Mouse (Mus musculus) limb, embryonic 12.5 days (tissue): ENCODE measurements at regions not wholly inside any gene's neighbourhood (a gene's known extent, or its start where the extent isn't known, plus 50 kb on each side); places are given as distances from the start of the nearest gene placed in this dataset.

ENCODE experiments used
- ATAC-seq: fragments of 200-750 bp; cut with Nextera tagmentation; 2 replicates; pipeline ENCODE4 v1.8.0; 2017; ENCODE audit warnings: low read depth, moderate TSS enrichment; ENCODE audit not compliant: insufficient number of reproducible peaks, insufficient read depth, low FRiP score, low TSS enrichment
- H3K27ac ChIP-seq: fragments of 300-500 bp; sonication (generic); 2 replicates; pipeline ENCODE4 v1.5.1; 2016; ENCODE audit warnings: mild to moderate bottlenecking, moderate library complexity
- H3K27me3 ChIP-seq: fragments of 300-500 bp; sonication (generic); 2 replicates; pipeline ENCODE4 v1.6.1; 2016; ENCODE audit warnings: mild to moderate bottlenecking, moderate library complexity
- H3K36me3 ChIP-seq: fragments of 300-500 bp; sonication (generic); 2 replicates; pipeline ENCODE4 v1.6.1; 2016; ENCODE audit warnings: mild to moderate bottlenecking, moderate library complexity
- H3K4me1 ChIP-seq: fragments of 300-500 bp; sonication (generic); replicated peaks from 2 replicates; pipeline ENCODE4 v1.6.1; 2016
- H3K4me2 ChIP-seq: fragments of 300-500 bp; sonication (generic); 2 replicates; pipeline ENCODE4 v1.6.1; 2016; ENCODE audit warnings: mild to moderate bottlenecking, moderate library complexity
- H3K4me3 ChIP-seq: fragments of 300-500 bp; sonication (generic); replicated peaks from 2 replicates; pipeline ENCODE4 v1.5.1; 2016; ENCODE audit warnings: mild to moderate bottlenecking
- H3K9ac ChIP-seq: fragments of 300-500 bp; sonication (generic); replicated peaks from 2 replicates; pipeline ENCODE4 v1.6.1; 2016; ENCODE audit warnings: mild to moderate bottlenecking, moderate library complexity
- H3K9me3 ChIP-seq: fragments of 300-500 bp; sonication (generic); 2 replicates; pipeline ENCODE4 v1.6.1; 2016; ENCODE audit warnings: mild to moderate bottlenecking, moderate library complexity
- WGBS: fragments of 180-500 bp; shearing (Covaris S2); methylation state at CpG from one replicate; pipeline ENCODE4 v1.1.7; 2016; 5-methylcytosine and 5-hydroxymethylcytosine counted together

GRCm38 (mm10) chr17:47317651-47318050, 51.0 kb upstream of the Mrps10 start:
- H3K4me1 ChIP-seq = no peaks in the 10 kb centered on the region
- peaks cover 82% of the 10 kb centered on the region for H3K36me3 ChIP-seq
- H3K27ac ChIP-seq = no peak overlapping the region
- H3K27me3 ChIP-seq = no peaks in the 10 kb centered on the region
- 93% methylated on average over 11 of the region's 11 CpGs for WGBS
- no peak overlapping the region for H3K9ac ChIP-seq
- no peak for ATAC-seq
- H3K4me3 ChIP-seq = no peak overlapping the region
- H3K9me3 ChIP-seq = no peaks in the 10 kb centered on the region
- no peak overlapping the region for H3K4me2 ChIP-seq

- no peak for ATAC-seq
- Histone ChIP-seq H3K9ac (no peak overlapping the region), H3K4me2 (no peak overlapping the region), H3K4me1 (no peaks in the 10 kb centered on the region), H3K36me3 (peaks cover 58% of the 10 kb centered on the region), H3K9me3 (no peaks in the 10 kb centered on the region), H3K27me3 (no peaks in the 10 kb centered on the region), H3K27ac (no peak overlapping the region), H3K4me3 (no peak overlapping the region)
- 95% methylated on average over 7 of the region's 7 CpGs for WGBS
Observed at GRCm38 (mm10) chr17:47313162-47313561, 55.5 kb upstream of the Mrps10 start.

- H3K27me3 ChIP-seq = no peaks in the 10 kb centered on the region
- H3K4me2 ChIP-seq = no peak overlapping the region
- 85% methylated on average over 5 of the region's 5 CpGs for WGBS
- no peak overlapping the region for H3K4me3 ChIP-seq
- no peaks in the 10 kb centered on the region for H3K4me1 ChIP-seq
- H3K9ac ChIP-seq = no peak overlapping the region
- H3K27ac ChIP-seq = no peak overlapping the region
- ATAC-seq = no peak
- no peaks in the 10 kb centered on the region for H3K9me3 ChIP-seq
- peaks cover 51% of the 10 kb centered on the region for H3K36me3 ChIP-seq
Observed at GRCm38 (mm10) chr17:47311272-47311671, 57.4 kb upstream of the Mrps10 start.

- 82% methylated on average over 13 of the region's 13 CpGs for WGBS
- H3K9me3 ChIP-seq = no peaks in the 10 kb centered on the region
- H3K4me1 ChIP-seq = peaks cover 3% of the 10 kb centered on the region; the same call in 1 of the 2 replicates
- no peaks in the 10 kb centered on the region for H3K27me3 ChIP-seq
- H3K36me3 ChIP-seq = peaks cover 19% of the 10 kb centered on the region
- no peak overlapping the region for H3K27ac ChIP-seq
- H3K9ac ChIP-seq = no peak overlapping the region
- H3K4me3 ChIP-seq = no peak overlapping the region
- H3K4me2 ChIP-seq = no peak overlapping the region
- ATAC-seq = no peak
Observed at GRCm38 (mm10) chr17:47306027-47306761, 62.5 kb upstream of the Mrps10 start.

- peaks cover 15% of the 10 kb centered on the region for H3K36me3 ChIP-seq
- no peaks in the 10 kb centered on the region for H3K9me3 ChIP-seq
- H3K27me3 ChIP-seq = no peaks in the 10 kb centered on the region
- peaks cover 6% of the 10 kb centered on the region; the same call in 1 of the 2 replicates for H3K4me1 ChIP-seq
- 69% methylated on average over 8 of the region's 8 CpGs for WGBS
- H3K27ac ChIP-seq = no peak overlapping the region
- no peak for ATAC-seq
- H3K4me2 ChIP-seq = no peak overlapping the region
- H3K9ac ChIP-seq = no peak overlapping the region
- H3K4me3 ChIP-seq = no peak overlapping the region
Observed at GRCm38 (mm10) chr17:47304463-47305199, 64.1 kb upstream of the Mrps10 start.

GRCm38 (mm10) chr17:47303600-47303999, 65.1 kb upstream of the Mrps10 start:
- no peak overlapping the region for H3K27ac ChIP-seq
- peaks cover 6% of the 10 kb centered on the region; the same call in 1 of the 2 replicates for H3K4me1 ChIP-seq
- no peak for ATAC-seq
- H3K4me2 ChIP-seq = no peak overlapping the region
- H3K27me3 ChIP-seq = no peaks in the 10 kb centered on the region
- no peaks in the 10 kb centered on the region for H3K9me3 ChIP-seq
- no peak overlapping the region for H3K4me3 ChIP-seq
- no peak overlapping the region for H3K9ac ChIP-seq
- peaks cover 15% of the 10 kb centered on the region for H3K36me3 ChIP-seq
- WGBS = 98% methylated on average over 3 of the region's 3 CpGs

- WGBS = 83% methylated on average over 6 of the region's 6 CpGs
- no peak overlapping the region for H3K27ac ChIP-seq
- peaks cover 16% of the 10 kb centered on the region for H3K4me1 ChIP-seq
- ATAC-seq = no peak
- H3K9me3 ChIP-seq = no peaks in the 10 kb centered on the region
- no peak overlapping the region for H3K4me3 ChIP-seq
- H3K4me2 ChIP-seq = no peak overlapping the region
- H3K27me3 ChIP-seq = no peaks in the 10 kb centered on the region
- H3K9ac ChIP-seq = no peak overlapping the region
- H3K36me3 ChIP-seq = peaks cover 14% of the 10 kb centered on the region; the same call in 1 of the 2 replicates
Observed at GRCm38 (mm10) chr17:47298396-47298919, 70.2 kb upstream of the Mrps10 start.

GRCm38 (mm10) chr17:47297965-47298364, 70.7 kb upstream of the Mrps10 start:
- WGBS = 91% methylated on average over 8 of the region's 8 CpGs
- ATAC-seq = no peak
- Histone ChIP-seq H3K36me3 (peaks cover 14% of the 10 kb centered on the region; the same call in 1 of the 2 replicates), H3K9ac (no peak overlapping the region), H3K4me2 (no peak overlapping the region), H3K27me3 (no peaks in the 10 kb centered on the region), H3K27ac (no peak overlapping the region), H3K9me3 (no peaks in the 10 kb centered on the region), H3K4me1 (peaks cover 16% of the 10 kb centered on the region), H3K4me3 (no peak overlapping the region)

GRCm38 (mm10) chr17:47296709-47297450, 71.8 kb upstream of the Mrps10 start:
- no peak overlapping the region for H3K4me2 ChIP-seq
- H3K27ac ChIP-seq = no peak overlapping the region
- no peak overlapping the region for H3K4me3 ChIP-seq
- H3K9ac ChIP-seq = no peak overlapping the region
- peaks cover 16% of the 10 kb centered on the region for H3K4me1 ChIP-seq
- peaks cover 12% of the 10 kb centered on the region; the same call in 1 of the 2 replicates for H3K36me3 ChIP-seq
- 87% methylated on average over 9 of the region's 9 CpGs for WGBS
- ATAC-seq = no peak
- H3K9me3 ChIP-seq = no peaks in the 10 kb centered on the region
- H3K27me3 ChIP-seq = no peaks in the 10 kb centered on the region

GRCm38 (mm10) chr17:47295315-47296011, 73.2 kb upstream of the Mrps10 start:
- no peak overlapping the region for H3K27ac ChIP-seq
- 73% methylated on average over 17 of the region's 17 CpGs for WGBS
- H3K9ac ChIP-seq = no peak overlapping the region
- H3K4me3 ChIP-seq = no peak overlapping the region
- H3K9me3 ChIP-seq = no peaks in the 10 kb centered on the region
- peaks cover 20% of the 10 kb centered on the region; the same call in 1 of the 2 replicates for H3K36me3 ChIP-seq
- H3K4me2 ChIP-seq = no peak overlapping the region
- no peaks in the 10 kb centered on the region for H3K27me3 ChIP-seq
- no peak for ATAC-seq
- peaks cover 16% of the 10 kb centered on the region for H3K4me1 ChIP-seq
